Mouse (Mus musculus): ENCODE results near the gene Fam83e. TPM values are rescaled to one million over a fixed set of nuclear protein-coding genes. Genes with fewer than 3 reads are reported as not detected.

The Fam83e gene
- total RNA-seq, 2 experiments from 2014 or later = 0.24 to 0.34 TPM

GRCm38 (mm10) chr7:45711316-45712021 is 9.5 kb upstream of the Fam83e start:
- DNase-seq (ENCODE audit: low spot score in 2 of 2) = no peak

GRCm38 (mm10) chr7:45712022-45712757 is 8.8 kb upstream of the Fam83e start:
- no peak for DNase-seq (ENCODE audit: low spot score in 2 of 2)
- intact Hi-C loops (cut with DNase I) = no loop called here

More at GRCm38 (mm10) chr7:45711316-45712021, 9.5 kb upstream of the Fam83e start:
- intact Hi-C loops (cut with DNase I) = no loop called here

GRCm38 (mm10) chr7:45713396-45713795 is 7.6 kb upstream of the Fam83e start:
- no peak for DNase-seq (ENCODE audit: low spot score in 2 of 2)
- intact Hi-C loops (cut with DNase I) = no loop called here

- intact Hi-C loops (cut with DNase I) = no loop called here
- no peak for DNase-seq (ENCODE audit: low spot score in 2 of 2)
Measured at GRCm38 (mm10) chr7:45713881-45714520, 7.0 kb upstream of the Fam83e start.

- no peak for DNase-seq (ENCODE audit: low spot score in 2 of 2)
- intact Hi-C loops (cut with DNase I) = no loop called here
Measured at GRCm38 (mm10) chr7:45714630-45715089, 6.4 kb upstream of the Fam83e start.

GRCm38 (mm10) chr7:45715090-45715708 is 5.8 kb upstream of the Fam83e start, which contains the start of gene Rpl18:
Gene Rpl18 (plus strand): TSS chr7:45715457.
- DNase-seq (ENCODE audit: low spot score in 2 of 2) = peak; percentile 99
- intact Hi-C loops (cut with DNase I) = no loop called here

GRCm38 (mm10) chr7:45715741-45716459 is 5.1 kb upstream of the Fam83e start:
- peak in 1 of 2 experiments; percentile 29 for DNase-seq (ENCODE audit: low spot score in 2 of 2)
- intact Hi-C loops (cut with DNase I) = no loop called here

GRCm38 (mm10) chr7:45716460-45716857 is 4.6 kb upstream of the Fam83e start:
- no peak for DNase-seq (ENCODE audit: low spot score in 2 of 2)
- intact Hi-C loops (cut with DNase I) = no loop called here

- intact Hi-C loops (cut with DNase I) = no loop called here
- DNase-seq (ENCODE audit: low spot score in 2 of 2) = no peak
Measured at GRCm38 (mm10) chr7:45716952-45717917, 3.8 kb upstream of the Fam83e start.

- DNase-seq (ENCODE audit: low spot score in 2 of 2) = peak; percentile 99
- intact Hi-C loops (cut with DNase I) = no loop called here
Measured at GRCm38 (mm10) chr7:45717918-45718297, 3.1 kb upstream of the Fam83e start, which contains the start of gene Sphk2. Gene Sphk2 (minus strand): TSS chr7:45718002.

- intact Hi-C loops (cut with DNase I) = no loop called here
- no peak for DNase-seq (ENCODE audit: low spot score in 2 of 2)
Measured at GRCm38 (mm10) chr7:45718331-45718730, 2.7 kb upstream of the Fam83e start.

GRCm38 (mm10) chr7:45719180-45719579 is 1.8 kb upstream of the Fam83e start:
- intact Hi-C loops (cut with DNase I) = no loop called here
- DNase-seq (ENCODE audit: low spot score in 2 of 2) = no peak

GRCm38 (mm10) chr7:45719738-45720412 is 1.1 kb upstream of the Fam83e start:
- intact Hi-C loops (cut with DNase I) = no loop called here
- DNase-seq (ENCODE audit: low spot score in 2 of 2) = no peak

- intact Hi-C loops (cut with DNase I) = no loop called here
- no peak for DNase-seq (ENCODE audit: low spot score in 2 of 2)
Measured at GRCm38 (mm10) chr7:45721234-45721571, 191 bp downstream of the Fam83e start.

GRCm38 (mm10) chr7:45721642-45722347 is 783 bp downstream of the Fam83e start:
- DNase-seq (ENCODE audit: low spot score in 2 of 2) = no peak
- intact Hi-C loops (cut with DNase I) = no loop called here

- DNase-seq (ENCODE audit: low spot score in 2 of 2) = no peak
- intact Hi-C loops (cut with DNase I) = no loop called here
Measured at GRCm38 (mm10) chr7:45722348-45722713, 1.3 kb downstream of the Fam83e start.

GRCm38 (mm10) chr7:45723301-45723700 is 2.3 kb downstream of the Fam83e start:
- no peak for DNase-seq (ENCODE audit: low spot score in 2 of 2)
- intact Hi-C loops (cut with DNase I) = no loop called here
